Mouse (Mus musculus): Measurements from ENCODE around the gene Pttg1.

- TF ChIP-seq POLR2A (IDR thresholded peaks at IDR 0.05; ENCODE audit: control insufficient read depth, extremely low read depth, insufficient read depth, low read length, poor library complexity) (no peak), CTCF (IDR thresholded peaks at IDR 0.05; ENCODE audit: borderline replicate concordance, control insufficient read depth, extremely low read depth, insufficient read depth, low read length, poor library complexity) (no peak)
Measured at GRCm38 (mm10) chr11:43434024-43434407, 8.0 kb upstream of the Pttg1 start.

Data from thymus, adult 2 months (tissue).